Mouse (Mus musculus) mesoderm, embryonic 11.5 days (tissue): Measurements from ENCODE around the gene Actl10.

ENCODE experiments used
- DNase-seq: peaks from one replicate; pipeline ENCODE4 v3.0.0-alpha.2; 2012; ENCODE audit warnings: low read depth, low spot score

The Actl10 gene

GRCm38 (mm10) chr2:154550937-154551336 is 639 bp upstream of the Actl10 start:
- no peak for DNase-seq

GRCm38 (mm10) chr2:154551927-154552326 is 351 bp downstream of the Actl10 start:
- DNase-seq = peak; percentile 39

- peak; percentile 43 for DNase-seq
Measured at GRCm38 (mm10) chr2:154552424-154552907, 890 bp downstream of the Actl10 start.

- DNase-seq = no peak
Measured at GRCm38 (mm10) chr2:154555235-154555634, 3.7 kb downstream of the Actl10 start.

- DNase-seq = no peak
Measured at GRCm38 (mm10) chr2:154557184-154557832, 5.7 kb downstream of the Actl10 start.

- DNase-seq = peak; percentile 37
Measured at GRCm38 (mm10) chr2:154558264-154559039, 6.9 kb downstream of the Actl10 start, which contains the start of gene Necab3. Gene Necab3, minus strand, starts transcription at chr2:154558890.

GRCm38 (mm10) chr2:154563612-154564170 is 12.1 kb downstream of the Actl10 start:
- DNase-seq = no peak

- DNase-seq = no peak
Measured at GRCm38 (mm10) chr2:154565562-154565961, 14.0 kb downstream of the Actl10 start.

- no peak for DNase-seq
Measured at GRCm38 (mm10) chr2:154566641-154567040, 15.1 kb downstream of the Actl10 start.

GRCm38 (mm10) chr2:154567766-154568165 is 16.2 kb downstream of the Actl10 start:
- no peak for DNase-seq

- peak; percentile 63 for DNase-seq
Measured at GRCm38 (mm10) chr2:154568329-154569070, 16.9 kb downstream of the Actl10 start.

GRCm38 (mm10) chr2:154569071-154569748 is 17.6 kb downstream of the Actl10 start:
- DNase-seq = peak; percentile 71

- DNase-seq = peak; percentile 97
Measured at GRCm38 (mm10) chr2:154569836-154570286, 18.3 kb downstream of the Actl10 start, which contains the start of gene E2f1. Gene E2f1, minus strand, starts transcription at chr2:154569892.

GRCm38 (mm10) chr2:154570666-154571065 is 19.1 kb downstream of the Actl10 start:
- DNase-seq = no peak

GRCm38 (mm10) chr2:154571266-154571665 is 19.7 kb downstream of the Actl10 start:
- DNase-seq = no peak

- DNase-seq = no peak
Measured at GRCm38 (mm10) chr2:154571976-154572375, 20.4 kb downstream of the Actl10 start.

GRCm38 (mm10) chr2:154572996-154573395 is 21.4 kb downstream of the Actl10 start:
- DNase-seq = no peak

GRCm38 (mm10) chr2:154574271-154574670 is 22.7 kb downstream of the Actl10 start:
- DNase-seq = no peak

- peak; percentile 79 for DNase-seq
Measured at GRCm38 (mm10) chr2:154576876-154577743, 25.5 kb downstream of the Actl10 start.

GRCm38 (mm10) chr2:154577744-154578067 is 26.1 kb downstream of the Actl10 start:
- no peak for DNase-seq
